Mouse (Mus musculus): Measurements from ENCODE around the gene Ovol3. TPM values are rescaled to one million over a fixed set of nuclear protein-coding genes. Genes with fewer than 3 reads are reported as not detected.
A peak's percentile ranks its signal among the peaks of the same experiment; 100 is the strongest.
"Not testable (repeated sequence)": the region's sequence is repeated elsewhere in the genome, so short reads cannot be mapped to it uniquely, and the experiment has no call there.

The Ovol3 gene
- polyA plus RNA-seq, 1 experiment from 2014 or later: 0.26 TPM

DNA sequence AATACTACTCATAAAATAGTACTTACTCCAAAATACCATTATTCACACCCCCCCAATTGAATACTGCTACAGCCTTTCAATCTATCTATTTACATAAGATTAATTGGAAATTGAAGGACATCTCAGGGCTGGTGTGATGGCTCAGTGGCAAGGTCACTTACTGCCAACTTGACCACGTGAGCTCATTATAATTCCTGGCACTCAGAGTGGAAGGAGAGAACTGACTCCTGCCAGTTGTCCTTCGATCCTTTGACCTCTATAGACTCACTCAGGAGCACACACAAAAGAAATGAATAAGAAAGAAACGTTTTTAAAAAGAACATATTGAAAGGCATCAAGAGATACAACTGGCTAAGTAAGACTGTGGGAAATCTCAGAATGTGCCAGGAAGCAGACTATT, 19.6 kb downstream of the Ovol3 start:
- Histone ChIP-seq H3K4me2 (no peak overlapping the region), H3K27ac (ENCODE audit: low read depth) (no peak overlapping the region), H3K9ac (no peak overlapping the region), H3K4me1 (ENCODE audit: insufficient read depth) (no peaks in the 10 kb centered on the region), H3K36me3 (ENCODE audit: insufficient read depth) (no peaks in the 10 kb centered on the region), H3K9me3 (ENCODE audit: low read depth, low read length) (no peaks in the 10 kb centered on the region), H3K4me3 (ENCODE audit: low read depth, low read length) (no peak overlapping the region), H3K27me3 (ENCODE audit: insufficient read depth, low read length) (no peaks in the 10 kb centered on the region)
- ATAC-seq (ENCODE audit: insufficient read depth): no peak
- DNase-seq: no peak
- 86% methylated on average over 3 of the region's 3 CpGs for WGBS
- TF ChIP-seq CTCF (IDR thresholded peaks at IDR 0.05; ENCODE audit: low read depth): no peak

DNA sequence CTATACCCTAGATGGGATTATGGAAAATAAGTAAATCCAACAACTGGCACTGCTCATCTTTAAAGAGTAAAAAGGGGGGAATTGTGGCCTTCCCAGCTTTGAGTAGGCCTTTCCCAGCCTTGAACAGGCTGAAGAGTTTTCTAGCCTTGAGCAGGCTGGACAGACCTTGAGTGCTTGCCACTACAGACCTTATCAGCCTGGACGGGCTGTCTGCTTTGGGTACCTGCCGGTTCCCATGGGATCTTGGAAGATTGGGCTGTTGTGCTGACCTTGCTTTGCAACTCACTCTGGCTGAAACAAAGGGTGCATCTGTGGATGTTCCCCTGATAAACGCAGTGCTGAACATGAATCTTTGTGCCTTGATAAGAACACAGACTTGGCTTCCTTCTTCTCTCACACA, 21.6 kb downstream of the Ovol3 start:
- Histone ChIP-seq H3K4me1 (ENCODE audit: insufficient read depth) (no peaks in the 10 kb centered on the region), H3K9ac (no peak overlapping the region), H3K27me3 (ENCODE audit: insufficient read depth, low read length) (no peaks in the 10 kb centered on the region), H3K4me2 (no peak overlapping the region), H3K4me3 (ENCODE audit: low read depth, low read length) (no peak overlapping the region), H3K27ac (ENCODE audit: low read depth) (no peak overlapping the region), H3K36me3 (ENCODE audit: insufficient read depth) (no peaks in the 10 kb centered on the region), H3K9me3 (ENCODE audit: low read depth, low read length) (no peaks in the 10 kb centered on the region)
- DNase-seq (no peak), ATAC-seq (ENCODE audit: insufficient read depth) (no peak)
- 84% methylated on average over 3 of the region's 3 CpGs for WGBS
- no peak for TF ChIP-seq CTCF (IDR thresholded peaks at IDR 0.05; ENCODE audit: low read depth)

DNA sequence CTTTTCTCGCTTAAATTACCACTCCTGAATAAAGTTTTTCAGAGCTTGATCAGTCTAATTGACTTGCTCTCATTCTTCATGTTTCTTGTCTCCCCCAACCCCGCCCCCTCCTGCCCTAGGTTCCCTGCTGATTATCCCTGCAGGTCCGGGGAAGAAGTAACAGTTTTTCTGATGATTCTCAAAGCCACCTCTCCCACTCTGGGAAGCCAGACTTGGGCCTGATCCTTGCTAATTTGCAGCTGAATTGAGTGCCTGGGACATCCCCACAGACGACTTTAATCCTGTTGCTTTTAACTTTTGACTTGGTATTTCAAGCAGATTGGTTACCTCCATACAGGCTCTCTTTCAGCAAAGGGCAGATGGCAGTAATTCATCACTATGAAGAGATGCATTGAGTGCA, 24.5 kb downstream of the Ovol3 start:
- Histone ChIP-seq H3K36me3 (ENCODE audit: insufficient read depth) (no peaks in the 10 kb centered on the region), H3K9me3 (ENCODE audit: low read depth, low read length) (no peaks in the 10 kb centered on the region), H3K27me3 (ENCODE audit: insufficient read depth, low read length) (no peaks in the 10 kb centered on the region), H3K27ac (ENCODE audit: low read depth) (no peak overlapping the region), H3K4me3 (ENCODE audit: low read depth, low read length) (no peak overlapping the region), H3K9ac (no peak overlapping the region), H3K4me1 (ENCODE audit: insufficient read depth) (no peaks in the 10 kb centered on the region), H3K4me2 (no peak overlapping the region)
- ATAC-seq (ENCODE audit: insufficient read depth) (no peak), DNase-seq (no peak)
- 22% methylated on average over 4 of the region's 4 CpGs for WGBS
- no peak for TF ChIP-seq CTCF (IDR thresholded peaks at IDR 0.05; ENCODE audit: low read depth)

DNA sequence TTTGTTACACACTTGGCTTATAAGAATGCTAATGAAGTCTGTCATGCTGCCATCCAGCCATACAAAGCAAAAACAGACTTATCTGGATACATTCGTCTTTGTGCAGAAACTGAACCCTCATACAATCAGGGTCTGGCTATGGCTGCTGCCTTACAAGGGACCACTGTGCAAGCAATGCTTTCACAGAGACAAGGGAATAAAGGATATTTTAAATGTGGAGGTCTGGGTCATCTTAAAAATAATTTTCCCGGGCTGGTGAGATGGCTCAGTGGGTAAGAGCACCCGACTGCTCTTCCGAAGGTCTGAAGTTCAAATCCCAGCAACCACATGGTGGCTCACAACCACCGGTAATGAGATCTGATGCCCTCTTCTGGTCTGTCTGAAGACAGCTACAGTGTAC, 29.2 kb downstream of the Ovol3 start:
- H3K9ac ChIP-seq; H3K4me1 ChIP-seq (ENCODE audit: insufficient read depth); ATAC-seq (ENCODE audit: insufficient read depth); H3K36me3 ChIP-seq (ENCODE audit: insufficient read depth); H3K27ac ChIP-seq (ENCODE audit: low read depth); H3K9me3 ChIP-seq (ENCODE audit: low read depth, low read length); H3K4me3 ChIP-seq (ENCODE audit: low read depth, low read length); H3K4me2 ChIP-seq; DNase-seq; H3K27me3 ChIP-seq (ENCODE audit: insufficient read depth, low read length): not testable (repeated sequence)
- WGBS: 53% methylated on average over 5 of the region's 5 CpGs

DNA sequence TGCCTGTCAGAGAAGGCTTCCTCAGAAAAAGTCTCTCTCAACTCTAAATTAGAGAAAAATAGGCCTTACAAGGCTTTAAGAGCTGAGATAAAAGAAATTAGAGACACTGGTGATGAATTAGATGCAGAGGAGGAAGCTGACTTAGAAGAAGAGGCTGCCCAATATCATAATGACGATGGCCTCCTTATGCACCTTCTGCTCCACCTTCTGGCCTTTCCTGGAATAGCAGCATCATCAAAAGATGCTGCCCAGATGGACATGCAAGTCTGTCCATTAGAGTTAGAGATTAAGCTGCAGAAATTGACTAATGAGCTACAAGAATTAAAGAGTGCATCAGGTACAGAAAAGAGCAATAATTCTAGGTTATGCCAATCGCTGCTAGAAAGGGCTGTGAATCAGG, 30.1 kb downstream of the Ovol3 start:
- no peak overlapping the region for H3K4me2 ChIP-seq
- H3K4me3 ChIP-seq (ENCODE audit: low read depth, low read length): no peak overlapping the region
- ATAC-seq (ENCODE audit: insufficient read depth): no peak
- H3K9me3 ChIP-seq (ENCODE audit: low read depth, low read length): no peaks in the 10 kb centered on the region
- peak; percentile 87 for TF ChIP-seq CTCF (IDR thresholded peaks at IDR 0.05; ENCODE audit: low read depth)
- 7% methylated on average over 2 of the region's 2 CpGs for WGBS
- H3K27ac ChIP-seq (ENCODE audit: low read depth): no peak overlapping the region
- no peak overlapping the region for H3K9ac ChIP-seq
- peak; percentile 84 for DNase-seq
- no peaks in the 10 kb centered on the region for H3K4me1 ChIP-seq (ENCODE audit: insufficient read depth)
- no peaks in the 10 kb centered on the region for H3K36me3 ChIP-seq (ENCODE audit: insufficient read depth)
- H3K27me3 ChIP-seq (ENCODE audit: insufficient read depth, low read length): no peaks in the 10 kb centered on the region

DNA sequence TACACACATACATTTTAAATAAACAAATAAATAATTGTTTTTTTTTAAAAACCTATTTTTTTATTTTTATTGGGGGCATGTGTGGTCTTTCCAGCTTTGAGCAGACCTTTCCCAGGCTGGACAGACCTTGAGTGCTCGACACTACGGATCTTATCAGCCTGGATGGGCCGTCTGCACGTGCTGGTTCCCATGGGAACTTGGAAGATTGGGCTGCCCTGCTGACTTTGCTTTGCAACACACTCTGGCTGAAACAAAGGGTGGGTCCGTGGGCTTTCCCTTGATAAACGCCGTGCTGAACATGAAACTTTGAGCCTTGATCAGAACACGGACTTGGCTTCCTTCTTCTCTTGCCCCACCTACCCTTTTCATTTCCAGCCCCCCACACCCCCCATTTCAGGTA, 31.1 kb downstream of the Ovol3 start:
- no peak for ATAC-seq (ENCODE audit: insufficient read depth)
- no peak for DNase-seq
- no peak for TF ChIP-seq CTCF (IDR thresholded peaks at IDR 0.05; ENCODE audit: low read depth)
- Histone ChIP-seq H3K4me1 (ENCODE audit: insufficient read depth) (no peaks in the 10 kb centered on the region), H3K27me3 (ENCODE audit: insufficient read depth, low read length) (no peaks in the 10 kb centered on the region), H3K4me3 (ENCODE audit: low read depth, low read length) (no peak overlapping the region), H3K4me2 (no peak overlapping the region), H3K9ac (no peak overlapping the region), H3K27ac (ENCODE audit: low read depth) (no peak overlapping the region), H3K36me3 (ENCODE audit: insufficient read depth) (no peaks in the 10 kb centered on the region), H3K9me3 (ENCODE audit: low read depth, low read length) (no peaks in the 10 kb centered on the region)
- whole genome bisulfite sequencing: 22% methylated on average over 8 of the region's 8 CpGs

DNA sequence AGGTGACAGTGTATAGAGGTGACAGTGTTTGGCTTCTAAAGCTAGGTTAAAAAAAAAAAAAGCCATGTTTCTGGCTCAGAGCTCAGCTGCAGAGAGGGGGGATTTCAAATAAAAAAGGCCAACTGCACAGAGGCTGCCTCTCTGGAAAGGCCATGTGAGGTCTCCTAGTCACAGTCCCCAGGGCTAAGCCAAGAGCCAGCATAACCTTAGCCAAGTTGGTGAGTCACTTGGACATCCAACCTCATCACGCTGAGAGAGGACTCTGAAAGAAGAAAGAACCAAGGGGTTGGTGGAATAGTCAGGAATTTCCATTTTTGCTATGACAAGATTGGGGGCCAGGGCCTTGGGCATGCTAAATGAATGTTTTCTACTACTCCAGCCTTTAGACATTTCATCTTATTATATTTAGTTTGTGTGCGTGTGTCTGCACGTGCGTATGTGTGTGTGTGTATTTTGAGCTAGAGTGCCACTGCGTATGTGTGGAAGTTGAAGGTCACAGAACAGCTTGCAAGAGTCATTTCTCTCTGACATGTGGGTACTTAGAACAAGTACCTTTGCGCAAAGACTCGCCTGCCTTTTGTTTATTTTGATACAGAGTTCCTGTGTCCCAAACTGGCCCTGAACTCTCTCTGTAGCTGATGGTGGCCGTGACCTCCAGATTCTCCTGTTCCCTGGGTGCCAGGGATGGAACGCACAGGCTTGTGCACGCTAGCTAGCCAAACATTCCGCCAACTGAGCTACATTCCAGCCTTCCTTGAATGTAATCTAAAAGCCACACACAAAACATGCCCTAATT, 32.4 kb downstream of the Ovol3 start:
- no peak for DNase-seq
- no peak for ATAC-seq (ENCODE audit: insufficient read depth)
- no peak overlapping the region for H3K4me3 ChIP-seq (ENCODE audit: low read depth, low read length)
- 40% methylated on average over 11 of the region's 11 CpGs for WGBS
- no peak for TF ChIP-seq CTCF (IDR thresholded peaks at IDR 0.05; ENCODE audit: low read depth)
- no peak overlapping the region for H3K4me2 ChIP-seq
- H3K27me3 ChIP-seq (ENCODE audit: insufficient read depth, low read length): no peaks in the 10 kb centered on the region
- no peaks in the 10 kb centered on the region for H3K36me3 ChIP-seq (ENCODE audit: insufficient read depth)
- no peaks in the 10 kb centered on the region for H3K4me1 ChIP-seq (ENCODE audit: insufficient read depth)
- H3K9me3 ChIP-seq (ENCODE audit: low read depth, low read length): no peaks in the 10 kb centered on the region
- no peak overlapping the region for H3K9ac ChIP-seq
- no peak overlapping the region for H3K27ac ChIP-seq (ENCODE audit: low read depth)

DNA sequence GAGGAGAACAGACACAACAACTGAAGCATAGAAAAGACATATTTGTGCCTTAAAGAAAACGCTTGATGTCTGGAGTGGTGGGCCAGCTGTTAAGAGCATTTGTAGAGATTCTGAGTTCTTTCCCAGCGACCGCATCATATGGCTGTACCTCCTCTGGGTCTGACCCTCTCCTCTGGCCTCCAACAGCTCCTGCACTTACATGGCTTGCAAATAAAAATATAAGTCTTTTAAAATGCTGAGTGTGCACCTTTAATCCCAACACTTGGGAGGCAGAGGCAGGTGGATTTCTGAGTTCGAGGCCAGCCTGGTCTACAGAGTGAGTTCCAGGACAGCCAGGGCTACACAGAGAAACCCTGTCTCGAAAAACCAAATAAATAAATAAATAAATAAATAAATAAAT, 34.9 kb downstream of the Ovol3 start:
- not testable (repeated sequence) for H3K4me3 ChIP-seq (ENCODE audit: low read depth, low read length); H3K36me3 ChIP-seq (ENCODE audit: insufficient read depth); H3K9ac ChIP-seq; H3K4me1 ChIP-seq (ENCODE audit: insufficient read depth); H3K9me3 ChIP-seq (ENCODE audit: low read depth, low read length); DNase-seq; ATAC-seq (ENCODE audit: insufficient read depth); H3K4me2 ChIP-seq; H3K27ac ChIP-seq (ENCODE audit: low read depth); H3K27me3 ChIP-seq (ENCODE audit: insufficient read depth, low read length)
- WGBS: 78% methylated on average over 5 of the region's 5 CpGs
